Mouse (Mus musculus) heart, embryonic 10.5 days (tissue): ENCODE results near the gene Fbln5. TPM values are rescaled to one million over a fixed set of nuclear protein-coding genes. Genes with fewer than 3 reads are reported as not detected.

Experiments
- DNase-seq: peaks from one replicate; pipeline ENCODE4 v3.0.0-alpha.2; 2017; ENCODE audit warnings: low spot score
- H3K27ac ChIP-seq: fragments of 300-500 bp; sonication (generic); 2 replicates; pipeline ENCODE4 v1.5.1; 2016; ENCODE audit warnings: mild to moderate bottlenecking
- H3K27me3 ChIP-seq: fragments of 300-500 bp; sonication (generic); 2 replicates; pipeline ENCODE4 v1.6.1; 2016; ENCODE audit warnings: mild to moderate bottlenecking; ENCODE audit not compliant: poor library complexity, insufficient read depth, severe bottlenecking
- H3K36me3 ChIP-seq: fragments of 300-500 bp; sonication (generic); 2 replicates; pipeline ENCODE4 v1.6.1; 2016; ENCODE audit warnings: mild to moderate bottlenecking, moderate library complexity
- H3K4me1 ChIP-seq: fragments of 300-500 bp; sonication (generic); 2 replicates; pipeline ENCODE4 v1.6.1; 2016; ENCODE audit warnings: mild to moderate bottlenecking
- H3K4me3 ChIP-seq: fragments of 300-500 bp; sonication (generic); 2 replicates; pipeline ENCODE4 v1.5.1; 2016; ENCODE audit warnings: mild to moderate bottlenecking, moderate library complexity
- H3K9me3 ChIP-seq: fragments of 300-500 bp; sonication (generic); 2 replicates; pipeline ENCODE4 v1.6.1; 2016; ENCODE audit warnings: mild to moderate bottlenecking, moderate library complexity
- WGBS: fragments of 180-500 bp; shearing (Covaris S2); methylation state at CpG from one replicate; pipeline ENCODE4 v1.1.7; 2016; 5-methylcytosine and 5-hydroxymethylcytosine counted together
- polyA plus RNA-seq: library from polyadenylated mRNA; unstranded; fragments of >200 nt; fragmentation: Nextera tagmentation; extraction: Ambion mirVana; gene quantifications from 2 replicates; pipeline ENCODE4 v1.2.1, GENCODE M21; 2016

Fbln5 gene
- polyA plus RNA-seq, 1 experiment from 2014 or later: 7.9 TPM

DNA sequence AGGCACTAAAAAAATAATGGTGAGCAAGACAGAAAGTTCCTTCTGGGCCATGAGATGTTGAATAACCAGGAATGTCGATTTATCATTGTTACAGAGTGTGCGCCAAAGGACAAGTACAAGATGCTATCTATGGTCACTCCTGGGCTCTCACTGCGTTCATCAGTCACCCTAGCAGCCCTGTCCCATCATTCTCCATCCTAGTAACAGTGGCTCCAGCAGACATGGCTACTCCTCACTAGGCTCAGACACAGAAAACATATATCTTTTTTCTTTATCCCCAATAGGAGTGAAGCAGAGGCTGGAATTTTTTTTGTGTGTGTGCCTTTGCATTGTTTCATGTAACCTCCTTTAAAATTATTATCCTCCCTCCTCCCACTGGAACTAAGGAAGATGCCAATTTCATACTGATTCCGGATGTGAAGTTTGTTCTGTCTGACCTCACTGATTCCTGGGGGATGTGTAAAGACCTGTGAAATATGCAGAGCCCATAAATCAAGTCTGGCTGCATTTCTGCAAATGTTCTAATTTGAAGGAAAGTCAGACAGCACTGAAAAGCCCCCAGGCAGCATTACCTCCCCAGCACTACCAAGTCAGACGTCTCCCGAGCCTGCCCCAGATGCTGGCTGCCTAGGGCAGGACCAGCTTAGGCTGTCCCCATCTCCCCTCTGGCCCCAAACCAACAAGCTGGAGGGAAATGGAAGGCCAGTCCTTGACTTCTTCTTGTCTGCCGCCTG is 20.5 kb downstream of the Fbln5 start:
- H3K27me3 ChIP-seq: no peaks in the 10 kb centered on the region
- H3K4me1 ChIP-seq: no peaks in the 10 kb centered on the region
- no peak overlapping the region for H3K4me3 ChIP-seq
- no peak overlapping the region for H3K27ac ChIP-seq
- WGBS: 74% methylated on average over 7 of the region's 7 CpGs
- no peak for DNase-seq
- no peaks in the 10 kb centered on the region for H3K36me3 ChIP-seq
- H3K9me3 ChIP-seq: no peaks in the 10 kb centered on the region

DNA sequence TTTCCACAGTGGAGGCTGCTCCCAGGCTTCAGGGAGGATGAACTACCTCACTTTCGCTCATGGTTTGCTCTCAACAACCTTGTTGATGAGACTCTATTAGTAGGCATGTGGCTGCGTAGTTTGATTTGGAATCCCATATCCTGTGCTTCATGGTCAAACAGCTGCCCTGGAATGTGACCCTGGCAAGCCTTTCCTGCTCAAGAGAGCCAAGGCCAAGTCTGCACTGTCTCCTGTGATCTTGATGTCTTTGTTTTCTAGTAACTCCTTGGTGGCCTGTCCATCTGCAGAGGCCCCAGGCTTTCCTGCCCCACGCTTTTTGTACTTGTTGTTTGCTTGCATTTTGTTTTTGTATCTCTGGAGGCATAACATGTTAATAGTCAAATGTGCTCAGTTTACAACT is 24.4 kb downstream of the Fbln5 start:
- H3K27me3 ChIP-seq: no peaks in the 10 kb centered on the region
- DNase-seq: no peak
- H3K9me3 ChIP-seq: no peaks in the 10 kb centered on the region
- no peaks in the 10 kb centered on the region for H3K36me3 ChIP-seq
- no peaks in the 10 kb centered on the region for H3K4me1 ChIP-seq
- no peak overlapping the region for H3K4me3 ChIP-seq
- 71% methylated on average over 3 of the region's 3 CpGs for WGBS
- no peak overlapping the region for H3K27ac ChIP-seq

DNA sequence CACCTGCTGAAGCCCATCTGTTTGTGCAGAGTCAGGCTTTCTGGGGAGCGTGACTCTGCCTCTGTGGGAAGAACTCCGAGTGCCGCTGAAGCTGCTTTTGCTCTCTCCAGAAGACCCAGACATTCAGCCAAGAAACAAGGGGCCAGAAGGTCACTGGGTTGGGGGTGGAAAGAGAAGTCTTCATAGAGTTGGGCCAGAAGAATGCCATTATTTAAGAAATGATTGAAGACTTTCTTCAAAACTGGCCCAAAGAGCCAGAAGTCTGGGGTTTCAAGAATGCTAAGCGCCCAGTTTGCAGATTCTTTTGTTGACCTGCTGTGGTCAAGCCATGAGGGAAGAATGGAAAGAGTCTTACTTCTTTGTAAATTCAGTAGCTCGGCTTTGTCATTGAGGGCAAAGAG is 25.6 kb downstream of the Fbln5 start:
- H3K27ac ChIP-seq: no peak overlapping the region
- WGBS: 82% methylated on average over 5 of the region's 5 CpGs
- H3K4me1 ChIP-seq: no peaks in the 10 kb centered on the region
- no peaks in the 10 kb centered on the region for H3K36me3 ChIP-seq
- DNase-seq: no peak
- no peaks in the 10 kb centered on the region for H3K27me3 ChIP-seq
- H3K4me3 ChIP-seq: no peak overlapping the region
- no peaks in the 10 kb centered on the region for H3K9me3 ChIP-seq

DNA sequence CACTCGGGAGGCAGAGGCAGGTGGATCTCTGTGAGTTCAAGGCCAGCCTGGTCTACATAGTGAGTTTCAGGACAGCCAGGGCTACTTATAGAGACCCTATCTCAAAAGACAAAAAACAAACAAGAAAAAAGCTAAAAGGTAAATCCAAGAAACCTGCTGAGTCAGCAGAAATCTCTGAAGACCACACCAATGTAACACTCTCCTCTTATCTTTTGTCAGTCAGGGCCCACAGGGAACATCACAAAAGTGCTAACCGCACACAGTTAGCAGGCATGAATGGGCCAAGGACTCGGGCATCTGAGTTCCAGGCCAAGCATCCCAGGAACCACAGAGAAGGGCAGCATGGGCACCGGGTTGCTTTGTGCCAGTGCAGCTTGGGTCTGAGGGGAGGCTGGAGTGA is 26.2 kb downstream of the Fbln5 start:
- no peaks in the 10 kb centered on the region for H3K4me1 ChIP-seq
- H3K9me3 ChIP-seq: no peaks in the 10 kb centered on the region
- WGBS: 86% methylated on average over 4 of the region's 4 CpGs
- no peak overlapping the region for H3K27ac ChIP-seq
- no peak for DNase-seq
- H3K27me3 ChIP-seq: no peaks in the 10 kb centered on the region
- H3K36me3 ChIP-seq: no peaks in the 10 kb centered on the region
- H3K4me3 ChIP-seq: no peak overlapping the region

DNA sequence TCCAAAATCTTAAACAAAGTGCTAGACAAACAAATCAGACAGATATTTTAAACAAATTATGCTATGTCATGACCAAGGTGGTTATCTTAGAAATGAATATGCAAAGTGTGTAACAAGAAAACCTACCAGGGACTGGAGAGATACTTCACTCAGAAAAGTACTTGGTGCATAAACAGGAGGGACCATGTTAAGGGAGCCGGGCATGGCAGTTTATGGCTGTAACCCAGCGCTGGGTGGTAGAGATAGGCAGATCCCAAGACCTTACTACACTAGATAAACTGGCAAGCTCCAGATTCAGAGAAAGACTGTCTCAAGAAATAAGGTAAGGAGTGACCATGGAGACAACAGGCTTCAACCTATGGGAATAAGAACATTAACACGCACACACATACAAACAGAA is 29.1 kb downstream of the Fbln5 start:
- H3K4me1 ChIP-seq: no peaks in the 10 kb centered on the region
- H3K9me3 ChIP-seq: no peaks in the 10 kb centered on the region
- no peak overlapping the region for H3K27ac ChIP-seq
- no peaks in the 10 kb centered on the region for H3K36me3 ChIP-seq
- WGBS: 87% methylated on average over 3 of the region's 3 CpGs
- no peak overlapping the region for H3K4me3 ChIP-seq
- no peak for DNase-seq
- no peaks in the 10 kb centered on the region for H3K27me3 ChIP-seq

DNA sequence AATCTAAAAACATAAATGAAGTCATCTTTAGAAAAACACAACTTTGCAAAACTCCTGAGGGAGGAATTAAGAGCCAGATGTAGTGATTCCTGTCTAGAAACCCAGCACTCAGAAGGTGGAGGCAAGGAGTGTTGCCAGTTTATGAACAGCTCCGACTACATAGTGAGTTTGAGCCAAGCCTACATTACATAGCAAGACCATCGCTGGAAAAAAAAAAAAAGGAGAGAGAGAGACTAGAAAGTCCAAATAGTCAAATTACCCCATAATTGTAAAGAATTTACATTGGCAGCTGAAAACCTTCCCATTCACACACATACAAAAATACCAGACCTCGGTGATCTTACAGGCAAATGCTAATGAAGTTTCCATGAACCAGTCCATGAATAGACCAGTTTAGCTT is 29.6 kb downstream of the Fbln5 start:
- DNase-seq: no peak
- no peak overlapping the region for H3K27ac ChIP-seq
- no peaks in the 10 kb centered on the region for H3K4me1 ChIP-seq
- no peaks in the 10 kb centered on the region for H3K27me3 ChIP-seq
- H3K9me3 ChIP-seq: no peaks in the 10 kb centered on the region
- H3K36me3 ChIP-seq: no peaks in the 10 kb centered on the region
- 81% methylated on average over 3 of the region's 3 CpGs for WGBS
- H3K4me3 ChIP-seq: no peak overlapping the region

DNA sequence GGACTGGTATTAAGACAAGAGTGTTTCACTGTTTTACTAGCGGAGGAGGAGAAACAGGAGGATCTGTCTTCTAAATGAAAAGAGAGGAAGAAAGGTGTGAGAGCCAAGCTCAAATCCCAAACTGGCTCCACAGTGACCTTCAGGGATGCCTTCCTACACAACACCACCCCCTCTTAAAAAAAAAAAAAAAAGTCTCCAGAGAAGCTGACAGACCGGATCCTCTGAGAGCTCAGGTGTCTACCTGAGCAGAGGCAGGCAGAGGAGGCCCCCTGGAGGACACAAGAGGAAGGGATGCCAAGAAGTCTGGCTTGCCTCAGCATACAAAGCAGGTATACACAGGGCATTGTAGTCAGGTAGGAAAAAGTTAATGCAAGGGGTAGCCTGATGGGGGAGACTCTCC is 36.1 kb downstream of the Fbln5 start:
- no peaks in the 10 kb centered on the region for H3K27me3 ChIP-seq
- no peaks in the 10 kb centered on the region for H3K9me3 ChIP-seq
- no peak overlapping the region for H3K27ac ChIP-seq
- no peak overlapping the region for H3K4me3 ChIP-seq
- H3K36me3 ChIP-seq: no peaks in the 10 kb centered on the region
- 38% methylated on average over 2 of the region's 2 CpGs for WGBS
- H3K4me1 ChIP-seq: no peaks in the 10 kb centered on the region
- no peak for DNase-seq

DNA sequence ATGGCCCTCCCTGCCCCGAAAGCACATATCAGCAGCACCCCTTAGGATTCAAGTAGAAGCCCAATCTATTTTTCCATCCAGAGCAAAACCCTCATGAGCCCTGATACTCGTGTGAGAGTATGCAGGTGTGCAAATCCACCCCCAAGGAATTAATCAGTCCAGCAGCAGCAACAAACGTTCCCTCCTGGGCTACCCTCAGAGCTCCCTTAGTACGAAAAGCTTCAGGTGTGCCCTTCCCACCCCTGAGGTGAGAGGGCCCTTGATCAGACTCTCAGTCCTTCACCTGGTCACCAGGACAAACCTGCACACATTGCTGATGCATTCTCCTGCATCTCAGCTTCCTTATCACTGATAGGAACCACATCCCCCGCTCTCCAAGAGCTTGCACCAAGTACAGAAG is 37.9 kb downstream of the Fbln5 start:
- no peaks in the 10 kb centered on the region for H3K27me3 ChIP-seq
- 71% methylated on average over 5 of the region's 5 CpGs for WGBS
- no peak for DNase-seq
- H3K27ac ChIP-seq: no peak overlapping the region
- H3K4me3 ChIP-seq: no peak overlapping the region
- H3K4me1 ChIP-seq: no peaks in the 10 kb centered on the region
- no peaks in the 10 kb centered on the region for H3K36me3 ChIP-seq
- no peaks in the 10 kb centered on the region for H3K9me3 ChIP-seq

DNA sequence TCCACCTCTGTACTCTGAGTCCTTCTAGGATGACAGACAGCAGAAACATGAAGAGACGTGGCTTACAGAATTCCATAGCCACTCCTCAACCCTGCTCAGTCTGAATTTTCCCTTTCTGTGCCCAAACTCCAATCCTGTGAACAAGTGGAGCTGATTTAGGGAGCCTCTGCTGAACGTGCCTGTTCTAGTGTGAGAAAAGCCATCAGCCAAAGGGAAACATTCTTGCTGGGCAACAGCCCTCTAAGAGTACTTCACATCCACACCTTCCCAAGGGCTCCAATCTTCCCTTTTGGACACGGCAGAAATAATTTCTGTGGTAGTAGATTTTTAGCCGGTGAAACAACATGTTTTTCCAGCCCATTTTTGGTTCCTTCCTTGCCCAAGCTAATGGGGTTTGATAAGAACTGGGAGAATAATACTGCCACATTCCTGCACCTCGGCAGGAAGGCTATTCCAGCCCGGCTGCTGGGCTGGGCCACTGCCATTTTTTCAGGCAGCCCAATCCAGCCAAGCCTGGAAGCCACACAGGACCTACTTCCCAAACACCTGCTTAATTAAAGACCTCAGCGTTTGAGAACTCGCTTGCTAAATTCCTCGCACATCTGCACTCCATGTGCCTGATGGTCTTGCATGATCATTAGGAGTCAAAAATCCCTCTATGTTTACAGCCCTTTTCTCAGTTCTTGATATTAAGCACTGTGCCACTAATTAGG is 41.1 kb downstream of the Fbln5 start:
- Histone ChIP-seq H3K4me1 (no peaks in the 10 kb centered on the region), H3K36me3 (no peaks in the 10 kb centered on the region), H3K4me3 (no peak overlapping the region), H3K9me3 (no peaks in the 10 kb centered on the region), H3K27ac (no peak overlapping the region), H3K27me3 (no peaks in the 10 kb centered on the region)
- no peak for DNase-seq
- WGBS: 54% methylated on average over 9 of the region's 9 CpGs

DNA sequence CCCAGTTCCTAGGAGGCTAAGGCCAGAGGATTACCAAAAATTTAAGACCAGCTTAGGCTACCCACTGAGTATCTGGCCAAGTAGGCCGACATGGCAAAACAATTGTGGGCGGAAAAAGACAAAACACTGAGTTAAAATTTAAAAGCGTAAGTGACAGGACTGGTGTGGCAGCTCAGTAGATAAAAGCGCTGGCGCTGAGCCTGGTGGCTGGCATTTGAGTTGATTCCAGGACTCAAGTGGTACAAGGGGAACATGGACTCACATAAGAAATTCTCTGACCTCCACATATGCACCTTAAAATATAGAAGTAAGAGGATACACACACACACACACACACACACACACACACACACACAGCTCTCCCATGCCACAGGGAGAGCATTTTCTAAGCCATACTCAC is 42.5 kb downstream of the Fbln5 start:
- H3K9me3 ChIP-seq: no peaks in the 10 kb centered on the region
- no peak overlapping the region for H3K27ac ChIP-seq
- H3K4me3 ChIP-seq: no peak overlapping the region
- H3K4me1 ChIP-seq: no peaks in the 10 kb centered on the region
- no peaks in the 10 kb centered on the region for H3K27me3 ChIP-seq
- WGBS: 86% methylated on average over 5 of the region's 5 CpGs
- no peak for DNase-seq
- no peaks in the 10 kb centered on the region for H3K36me3 ChIP-seq

DNA sequence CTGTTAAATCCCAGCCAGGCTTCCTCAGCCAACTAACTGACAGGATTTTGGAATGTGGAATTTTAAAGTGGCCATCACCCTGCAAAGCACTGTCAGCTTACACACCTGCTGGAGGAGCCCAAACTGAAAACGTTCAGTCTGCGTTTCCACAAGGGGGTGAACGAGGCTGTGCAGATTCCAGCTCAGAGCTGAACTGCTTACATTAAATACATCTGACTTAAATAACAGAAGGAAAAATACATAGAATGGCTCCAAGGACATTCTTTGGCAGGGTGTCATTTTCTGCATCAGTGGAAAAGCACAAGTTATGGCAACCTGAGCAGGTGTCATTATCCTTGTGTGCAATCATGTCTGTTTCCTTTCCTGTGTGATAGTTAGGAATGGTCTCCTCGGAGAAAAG is 44.7 kb downstream of the Fbln5 start:
- H3K36me3 ChIP-seq: no peaks in the 10 kb centered on the region
- no peak overlapping the region for H3K4me3 ChIP-seq
- H3K9me3 ChIP-seq: no peaks in the 10 kb centered on the region
- WGBS: 66% methylated on average over 4 of the region's 4 CpGs
- DNase-seq: no peak
- no peaks in the 10 kb centered on the region for H3K4me1 ChIP-seq
- no peak overlapping the region for H3K27ac ChIP-seq
- H3K27me3 ChIP-seq: no peaks in the 10 kb centered on the region

DNA sequence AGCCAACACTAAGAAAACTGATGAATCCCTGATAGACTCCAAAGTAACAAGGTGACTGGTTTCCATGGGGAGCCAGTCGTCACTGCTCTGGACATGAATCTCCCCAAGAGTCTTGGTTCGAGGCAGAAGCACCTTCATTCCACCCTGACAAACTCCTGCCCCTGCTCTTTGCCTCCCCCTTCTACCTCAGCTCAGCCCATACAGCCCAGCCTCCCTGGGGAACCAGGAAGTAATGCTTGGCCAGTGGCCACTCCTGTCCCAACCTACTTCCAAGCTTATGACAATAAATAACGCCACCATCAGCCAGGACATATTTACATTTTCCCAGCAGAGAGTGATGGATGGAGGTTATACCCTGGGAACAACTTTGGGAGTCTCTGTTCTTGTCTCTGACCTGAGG is 45.9 kb downstream of the Fbln5 start:
- no peaks in the 10 kb centered on the region for H3K36me3 ChIP-seq
- H3K9me3 ChIP-seq: no peaks in the 10 kb centered on the region
- H3K27me3 ChIP-seq: no peaks in the 10 kb centered on the region
- H3K4me1 ChIP-seq: no peaks in the 10 kb centered on the region
- H3K27ac ChIP-seq: no peak overlapping the region
- no peak for DNase-seq
- no peak overlapping the region for H3K4me3 ChIP-seq
- WGBS: 62% methylated on average over 3 of the region's 3 CpGs

DNA sequence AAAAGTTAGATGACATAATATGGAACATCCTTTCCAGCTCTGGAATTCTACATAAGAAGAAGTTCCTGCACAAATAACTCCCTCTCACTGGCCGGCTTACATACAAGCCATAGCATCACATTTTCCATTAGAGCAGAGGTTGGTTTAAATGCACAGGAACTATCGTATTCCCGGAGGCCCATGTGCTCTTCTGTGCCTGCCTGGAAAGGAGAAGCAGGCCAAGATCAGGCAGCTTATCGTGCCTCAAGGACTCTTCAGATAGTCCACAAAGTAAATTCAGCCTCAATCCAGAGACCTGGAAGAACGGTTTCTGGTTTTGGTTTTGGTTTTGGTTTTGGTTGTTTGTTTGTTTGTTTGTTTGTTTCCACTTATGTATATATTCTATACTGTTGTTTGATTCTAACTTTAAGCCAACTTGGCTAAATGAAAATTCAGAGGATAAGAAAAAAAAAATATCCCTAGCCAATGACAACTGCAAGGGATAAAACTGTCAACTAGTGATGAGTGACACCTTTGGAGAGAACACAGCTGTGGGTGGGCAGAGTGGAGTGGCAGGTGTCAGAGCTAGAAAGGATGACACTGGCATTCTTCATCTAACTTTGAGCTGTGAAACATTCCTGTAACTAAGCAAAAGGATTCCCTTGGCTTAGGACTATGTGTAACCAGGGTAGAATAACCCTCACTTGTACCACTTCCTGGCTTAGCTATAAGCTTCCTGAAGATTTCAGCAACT is 48.4 kb downstream of the Fbln5 start:
- 52% methylated on average over 5 of the region's 5 CpGs for WGBS
- H3K4me3 ChIP-seq: no peak overlapping the region
- DNase-seq: no peak
- no peak overlapping the region for H3K27ac ChIP-seq
- no peaks in the 10 kb centered on the region for H3K27me3 ChIP-seq
- no peaks in the 10 kb centered on the region for H3K9me3 ChIP-seq
- peaks cover 11% of the 10 kb centered on the region for H3K4me1 ChIP-seq
- no peaks in the 10 kb centered on the region for H3K36me3 ChIP-seq
